Mouse (Mus musculus) skeletal muscle tissue, adult 2 months (tissue): ENCODE results near the gene Fcho2.
"Not testable (repeated sequence)": the region's sequence is repeated elsewhere in the genome, so short reads cannot be mapped to it uniquely, and the experiment has no call there.

ENCODE experiments used
- DNase-seq: peaks from one replicate; pipeline ENCODE4 v3.0.0-alpha.2; 2012; ENCODE audit warnings: low read depth, low spot score

Gene Fcho2

DNA sequence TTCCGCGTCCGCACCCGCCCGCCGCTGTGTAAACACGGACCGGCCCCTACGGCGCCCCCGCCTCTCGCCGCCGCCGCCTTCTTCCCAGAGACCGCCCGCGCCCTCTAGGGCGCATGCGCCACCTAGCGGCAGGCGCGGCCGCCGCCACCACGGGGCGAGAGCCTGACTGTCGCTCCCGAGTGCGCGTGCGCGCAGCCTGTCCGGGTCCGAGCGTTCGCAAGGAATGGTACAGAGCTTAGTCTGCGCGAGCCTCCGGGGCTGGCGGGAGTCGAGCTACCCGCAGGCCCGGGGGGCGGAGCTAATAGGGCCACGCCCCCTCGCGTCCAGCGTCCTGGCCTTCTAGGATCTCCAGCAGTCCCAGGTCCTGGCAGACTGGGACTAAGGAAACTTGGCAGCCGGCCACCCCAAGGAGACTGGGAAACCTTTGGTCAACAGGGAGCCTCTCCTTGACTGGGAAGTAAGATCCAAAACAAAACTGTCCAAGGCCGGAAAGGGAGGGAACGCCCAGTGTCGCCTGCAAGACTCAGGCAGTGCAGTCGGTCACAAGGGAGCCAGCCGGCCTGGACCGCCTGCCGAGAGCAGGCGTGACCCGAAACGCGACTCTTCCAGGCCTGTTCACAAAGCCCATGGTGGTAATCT is at the start of gene Fcho2:
Gene Fcho2 (minus strand): TSS at position 303 of the 639 bp plus-strand sequence.
- DNase-seq: peak; percentile 99

DNA sequence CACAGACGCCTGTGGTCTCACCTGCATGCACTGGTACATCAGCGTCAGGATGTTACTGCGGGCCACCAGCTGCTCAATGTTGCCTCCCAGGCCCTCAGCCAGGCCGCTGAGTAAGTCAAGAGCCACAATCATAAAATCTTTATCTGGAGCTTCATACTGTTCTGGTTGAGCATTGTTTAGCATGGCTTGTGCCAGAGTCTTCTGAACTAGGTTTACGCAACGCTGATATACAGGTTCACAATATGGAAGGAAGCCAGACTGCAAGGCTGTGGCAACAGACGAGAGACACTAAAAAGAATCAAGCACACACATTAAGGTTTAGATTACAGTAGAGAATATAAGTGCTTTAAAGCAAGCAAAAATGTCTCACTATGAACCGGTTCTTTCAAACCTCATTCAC is 40.0 kb upstream of the Fcho2 start:
- no peak for DNase-seq

DNA sequence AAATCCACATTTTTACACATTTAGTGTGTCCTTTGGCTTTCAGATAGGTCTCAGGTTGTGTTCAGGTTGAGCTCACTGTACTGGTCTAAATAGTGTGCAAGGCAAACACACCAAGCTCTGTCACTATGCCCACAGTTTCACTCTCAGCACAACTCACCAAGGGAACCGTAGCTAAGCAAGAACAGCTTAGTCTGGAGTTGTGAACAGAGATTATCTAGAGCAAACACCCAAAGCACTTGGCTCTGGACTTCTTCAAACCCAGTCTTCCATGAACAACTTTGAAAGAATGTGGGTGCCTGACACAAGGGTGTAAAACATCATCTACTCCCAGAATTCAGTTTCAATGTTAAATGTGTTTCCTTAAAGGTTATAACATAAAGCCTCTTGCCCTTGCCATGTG is 30.5 kb upstream of the Fcho2 start:
- no peak for DNase-seq

DNA sequence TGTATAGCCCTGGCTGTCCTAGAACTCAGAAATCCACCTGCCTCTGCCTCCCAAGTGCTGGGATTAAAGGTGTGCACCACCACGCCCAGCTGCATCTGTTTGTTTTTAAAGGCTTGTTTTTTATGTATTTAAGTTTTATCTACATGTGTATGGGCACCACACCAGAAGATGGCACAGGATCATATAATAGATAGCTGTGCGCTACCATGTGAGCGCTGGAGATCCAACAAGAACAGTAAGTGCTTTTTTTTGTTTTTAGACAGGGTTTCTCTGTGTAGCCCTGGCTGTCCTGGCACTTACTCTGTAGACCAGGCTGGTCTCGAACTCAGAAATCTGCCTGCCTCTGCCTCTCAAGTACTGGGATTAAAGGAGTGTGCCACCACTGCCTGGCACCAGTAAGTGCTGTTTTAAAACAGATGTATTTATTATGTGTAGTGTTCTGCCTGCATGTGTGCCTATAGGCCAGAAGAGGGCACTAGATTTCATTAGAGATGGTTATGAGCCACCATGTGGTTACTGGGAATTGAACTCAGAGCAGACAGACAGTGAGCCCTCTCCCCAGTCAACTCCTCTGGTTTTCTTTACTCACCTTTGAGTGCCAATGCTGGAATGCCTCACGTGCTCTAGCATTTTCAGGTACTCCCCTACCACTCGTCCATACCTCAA is 21.3 kb upstream of the Fcho2 start:
- DNase-seq: no peak

DNA sequence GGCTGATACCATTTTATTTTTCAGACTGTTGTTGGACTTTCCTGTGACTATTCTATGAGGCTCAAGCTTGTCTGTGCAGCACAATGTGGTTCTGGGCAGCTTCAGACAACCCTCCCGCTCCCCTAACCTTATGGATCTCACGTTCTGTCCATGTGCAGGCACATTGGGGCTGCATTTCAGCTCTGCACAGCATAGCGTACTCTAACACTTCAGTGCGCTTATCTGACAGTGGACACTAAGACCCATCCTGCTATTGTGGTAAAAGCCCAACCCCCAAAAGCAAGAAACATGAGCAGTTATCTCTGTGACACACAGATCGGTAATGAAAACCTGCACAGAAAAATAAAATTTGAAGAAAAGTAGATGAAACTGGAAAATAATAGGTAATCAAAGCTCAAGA is 20.5 kb upstream of the Fcho2 start:
- DNase-seq: no peak

DNA sequence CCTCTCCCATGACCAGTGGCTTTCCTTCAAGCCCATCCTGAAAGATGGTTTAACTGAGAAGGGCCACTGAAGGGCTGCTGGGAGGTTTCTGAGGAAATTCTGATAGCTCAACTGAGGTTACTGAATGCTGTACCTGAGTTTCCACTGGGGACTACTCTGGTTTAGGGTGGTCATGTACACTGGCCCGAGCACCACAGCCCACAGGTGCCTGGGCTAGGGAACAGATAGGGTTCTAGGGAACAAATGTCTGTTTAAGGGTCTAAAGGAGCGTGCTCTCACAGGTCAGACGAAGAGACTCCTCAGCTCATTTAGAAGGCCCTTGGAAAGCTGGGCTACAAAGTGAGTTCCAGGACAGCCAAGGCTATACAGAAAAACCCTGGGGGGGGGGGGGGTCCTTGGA is 19.5 kb upstream of the Fcho2 start:
- no peak for DNase-seq

DNA sequence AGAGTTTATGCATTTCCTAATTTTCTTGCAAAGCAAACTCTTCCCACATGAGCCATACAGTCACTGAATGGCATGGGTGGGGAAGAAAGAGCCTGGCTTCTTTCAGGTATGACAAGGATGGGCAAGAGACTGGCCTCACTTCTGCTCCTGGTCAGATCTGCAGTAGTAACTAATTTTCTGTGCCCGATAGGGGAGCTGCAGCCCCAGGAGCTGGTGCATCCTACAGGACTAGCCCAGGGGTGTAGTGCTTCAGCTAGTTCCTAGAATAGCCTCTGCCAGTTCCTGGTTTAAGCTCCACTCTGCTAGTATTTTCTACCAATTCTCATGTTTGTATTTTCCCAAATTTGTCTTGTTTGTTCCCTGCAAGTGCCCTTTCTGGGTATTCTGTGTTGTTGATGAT is 18.9 kb upstream of the Fcho2 start:
- no peak for DNase-seq

DNA sequence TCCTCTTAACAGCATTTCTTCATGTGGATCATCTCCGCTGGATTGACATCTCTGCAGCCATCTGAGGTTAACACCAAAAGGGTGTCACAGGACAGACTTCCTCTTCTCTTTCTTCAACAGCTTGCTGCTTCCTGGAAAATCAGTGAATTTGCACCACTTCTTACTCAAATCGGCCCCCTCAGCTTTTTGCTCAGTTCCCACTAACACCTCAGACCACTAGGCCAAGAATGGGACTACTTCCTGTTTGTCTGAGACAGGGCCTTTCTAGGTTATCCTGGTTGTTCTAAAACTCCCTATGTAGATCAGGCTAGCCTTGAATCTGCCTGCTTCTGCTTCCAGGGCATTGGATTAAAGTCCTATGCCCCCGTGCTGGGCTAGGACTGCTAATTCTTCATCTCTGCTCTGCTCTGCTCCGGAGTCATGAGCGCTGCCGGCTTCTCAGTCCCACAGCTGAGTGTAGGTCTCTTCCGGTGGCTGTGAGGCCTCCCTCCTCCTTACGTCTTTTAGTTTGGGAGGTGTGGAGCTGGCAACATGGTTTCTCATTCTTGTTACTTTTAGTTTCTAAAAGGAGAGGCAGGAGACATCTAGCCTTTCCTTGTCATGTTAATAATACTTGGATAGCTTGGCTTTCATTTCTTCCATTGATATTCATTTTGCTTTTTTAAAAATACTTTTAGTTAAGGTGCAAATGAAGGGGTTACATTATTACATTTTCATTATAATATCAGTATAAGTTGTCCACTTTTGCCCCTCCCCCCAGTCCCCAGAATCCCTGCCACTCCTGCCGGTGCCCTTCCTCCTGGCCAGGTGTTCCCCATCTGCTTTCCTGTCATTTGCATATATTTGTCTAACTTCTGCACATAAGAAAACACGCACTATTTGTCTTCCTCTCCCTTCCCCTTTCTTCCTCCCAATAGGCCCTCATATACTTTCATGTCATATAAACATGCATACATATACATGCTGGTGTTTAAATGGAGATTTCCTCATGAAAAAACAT is 17.5 kb upstream of the Fcho2 start:
- DNase-seq: peak; percentile 20

DNA sequence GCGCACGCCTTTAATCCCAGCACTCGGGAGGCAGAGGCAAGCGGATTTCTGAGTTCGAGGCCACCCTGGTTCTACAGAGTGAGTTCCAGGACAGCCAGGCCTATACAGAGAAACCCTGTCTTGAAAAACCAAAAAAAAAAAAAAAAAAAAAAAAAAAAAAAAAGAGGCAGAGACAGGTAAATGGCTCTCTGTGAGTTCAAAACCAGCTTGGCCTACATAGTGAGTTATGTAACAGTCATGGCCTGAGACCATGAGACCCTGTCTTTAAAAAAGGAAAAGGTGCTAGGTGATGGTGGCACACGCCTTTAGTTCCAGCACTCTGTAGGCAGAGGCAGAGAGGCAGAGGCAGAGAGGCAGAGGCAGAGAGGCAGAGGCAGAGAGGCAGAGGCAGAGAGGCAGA is 13.8 kb upstream of the Fcho2 start:
- DNase-seq: not testable (repeated sequence)

DNA sequence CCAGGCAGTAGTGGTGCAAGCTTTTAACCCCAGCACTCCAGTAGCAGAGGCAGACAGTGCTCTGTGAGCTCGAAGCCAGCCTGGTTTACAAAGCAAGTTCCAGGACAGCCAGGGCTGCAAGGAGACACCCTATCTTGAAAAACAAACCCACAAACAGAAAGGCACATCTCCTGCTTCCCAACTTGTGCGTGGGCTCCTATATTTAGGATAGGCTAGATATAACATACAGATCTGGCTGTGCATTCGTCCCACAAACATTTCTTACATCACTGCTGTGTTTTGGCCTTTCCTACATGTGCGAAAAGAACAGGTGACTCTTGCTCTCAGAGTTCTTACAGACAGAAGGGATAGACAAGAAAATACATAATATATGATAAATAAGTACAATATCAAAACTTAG is 10.3 kb upstream of the Fcho2 start:
- DNase-seq: no peak

DNA sequence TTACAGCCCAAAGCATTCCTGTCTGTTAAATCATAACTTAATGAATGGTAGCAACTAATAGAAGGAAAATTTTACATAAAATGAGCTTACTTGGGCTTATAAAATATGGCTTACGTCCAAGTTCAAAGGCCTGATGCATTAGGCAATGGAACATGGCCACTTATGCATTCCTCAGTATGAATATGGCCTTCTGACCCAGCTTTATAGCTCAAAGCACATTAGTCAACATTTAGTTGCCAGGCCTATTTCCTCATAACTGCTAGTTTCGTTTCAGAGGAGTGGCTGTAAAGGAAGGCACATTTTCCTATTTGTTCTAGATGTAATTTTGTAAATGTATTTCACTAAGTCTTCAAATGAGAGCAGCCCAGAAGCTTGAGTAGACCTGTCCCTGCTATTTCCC is 3.8 kb upstream of the Fcho2 start:
- DNase-seq: no peak

DNA sequence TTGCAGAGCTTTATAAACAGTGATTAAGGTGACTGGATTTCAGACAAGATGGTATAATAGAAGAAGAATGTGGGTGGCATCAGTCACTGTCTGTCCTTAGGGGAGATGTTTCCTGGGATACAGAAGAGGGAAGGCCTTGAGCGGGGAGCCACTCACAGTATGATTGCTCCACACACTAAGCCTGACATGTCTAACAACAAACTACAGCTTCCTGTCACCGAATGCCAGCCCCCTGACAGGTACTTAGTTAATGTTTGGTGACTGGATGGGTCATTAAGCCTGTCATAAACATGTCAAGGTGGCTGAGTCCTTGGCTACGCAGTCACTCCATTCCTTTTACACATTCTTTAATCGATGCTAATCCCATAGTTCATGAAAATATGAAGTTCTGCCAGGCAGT is 3.0 kb upstream of the Fcho2 start:
- DNase-seq: no peak

DNA sequence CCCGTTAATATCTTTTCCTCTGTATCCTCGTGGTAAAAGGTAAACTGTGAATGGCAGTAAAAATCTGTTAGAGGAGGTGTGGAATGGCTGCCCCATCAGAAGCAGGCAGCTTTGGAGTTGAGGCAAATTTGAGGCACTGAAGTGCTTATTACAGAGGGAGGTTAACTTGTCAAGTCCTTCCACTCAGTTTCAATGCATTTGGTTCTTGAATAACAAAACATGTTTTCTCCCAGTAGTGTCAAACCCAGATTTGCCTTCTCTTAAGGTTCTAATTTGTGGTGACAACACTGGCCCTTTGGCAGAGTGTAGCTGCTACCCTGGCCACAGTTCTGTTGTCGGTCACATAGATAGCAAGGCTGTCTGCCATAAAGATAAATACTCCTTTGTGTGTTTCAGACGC is 2.5 kb upstream of the Fcho2 start:
- DNase-seq: no peak

DNA sequence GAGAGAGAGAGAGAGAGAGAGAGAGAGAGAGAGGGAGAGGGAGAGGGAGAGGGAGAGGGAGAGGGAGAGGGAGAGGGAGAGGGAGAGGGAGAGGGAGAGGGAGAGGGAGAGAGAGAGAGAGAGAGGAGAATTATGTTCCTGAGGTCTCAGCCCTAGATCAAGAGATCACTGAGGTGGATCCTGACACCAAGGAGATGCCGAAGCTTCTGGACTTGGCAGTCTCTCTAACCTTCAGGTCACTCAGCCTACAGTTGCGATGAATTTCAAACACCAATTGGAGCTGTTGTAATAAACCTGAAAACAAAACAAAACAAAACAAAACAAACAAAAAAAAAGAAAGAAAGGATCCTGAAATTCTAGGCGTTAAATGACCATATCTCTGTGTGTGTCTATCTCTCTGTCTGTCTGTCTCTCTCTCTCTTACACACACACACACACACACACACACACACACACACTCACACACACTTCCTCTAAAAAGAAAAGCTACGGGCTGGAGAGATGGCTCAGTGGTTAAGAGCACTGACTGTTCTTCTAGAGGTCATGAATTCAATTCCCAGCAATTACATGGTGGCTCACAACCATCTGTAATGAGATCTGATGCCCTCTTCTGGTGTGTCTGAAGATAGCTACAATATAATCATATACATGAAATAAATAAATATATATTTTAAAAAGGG is 1.9 kb upstream of the Fcho2 start:
- DNase-seq: not testable (repeated sequence)

DNA sequence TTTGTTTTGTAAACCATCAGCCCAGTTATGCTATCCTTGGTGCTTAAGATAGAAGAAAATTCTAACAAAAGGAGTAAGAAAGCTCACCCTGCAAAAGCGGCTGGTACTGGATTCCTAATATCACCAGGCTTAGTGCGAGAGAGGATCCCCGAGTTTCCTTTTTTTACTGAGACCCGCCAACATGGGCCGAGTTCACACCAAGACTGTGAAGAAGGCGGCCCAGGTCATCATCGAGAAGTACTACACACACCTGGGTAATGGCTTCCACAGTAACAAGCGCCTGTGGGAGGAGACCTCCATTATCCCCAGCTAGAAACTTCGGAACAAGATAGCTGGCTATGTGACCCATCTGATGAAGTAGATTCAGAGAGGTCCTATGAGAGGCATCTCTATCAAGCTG is 1.3 kb upstream of the Fcho2 start:
- no peak for DNase-seq

DNA sequence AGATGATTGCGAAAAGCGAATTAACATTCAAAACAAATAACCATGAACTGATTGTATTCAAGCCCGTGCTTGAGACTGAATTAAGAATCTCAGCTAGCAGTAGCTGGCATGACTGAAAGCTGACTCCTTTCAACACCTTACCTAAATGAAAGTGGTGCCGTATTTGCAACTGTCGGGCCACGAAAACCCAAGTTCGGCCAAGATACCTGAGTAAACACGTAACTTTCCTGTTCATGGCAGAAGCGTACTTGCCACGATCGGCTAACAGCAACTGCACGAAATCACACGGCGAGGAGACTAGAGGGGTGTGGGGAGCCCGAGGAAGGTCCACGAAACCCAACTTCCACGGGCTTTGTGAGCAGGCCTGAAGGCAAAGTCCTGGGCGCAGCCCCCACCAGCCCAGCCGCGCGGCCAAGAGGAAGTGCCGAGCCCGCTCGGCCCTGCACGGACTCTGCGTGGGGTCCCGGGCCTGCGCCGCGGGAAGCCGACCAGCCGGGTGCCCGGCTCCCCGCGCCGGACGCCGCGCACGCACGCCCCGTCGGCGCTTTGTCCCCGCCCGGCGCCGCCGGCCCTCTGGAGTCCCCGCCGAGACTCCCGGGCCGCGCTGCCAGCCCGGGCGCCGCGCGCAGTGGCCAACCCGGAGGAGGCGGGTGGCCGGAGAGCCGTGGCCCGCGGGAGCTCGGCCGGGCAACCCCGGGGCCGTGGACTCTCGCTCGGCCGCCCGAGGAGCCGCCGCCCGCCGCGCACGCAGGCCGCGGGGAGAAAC is 791 bp downstream of the Fcho2 start:
- DNase-seq: peak; percentile 30

DNA sequence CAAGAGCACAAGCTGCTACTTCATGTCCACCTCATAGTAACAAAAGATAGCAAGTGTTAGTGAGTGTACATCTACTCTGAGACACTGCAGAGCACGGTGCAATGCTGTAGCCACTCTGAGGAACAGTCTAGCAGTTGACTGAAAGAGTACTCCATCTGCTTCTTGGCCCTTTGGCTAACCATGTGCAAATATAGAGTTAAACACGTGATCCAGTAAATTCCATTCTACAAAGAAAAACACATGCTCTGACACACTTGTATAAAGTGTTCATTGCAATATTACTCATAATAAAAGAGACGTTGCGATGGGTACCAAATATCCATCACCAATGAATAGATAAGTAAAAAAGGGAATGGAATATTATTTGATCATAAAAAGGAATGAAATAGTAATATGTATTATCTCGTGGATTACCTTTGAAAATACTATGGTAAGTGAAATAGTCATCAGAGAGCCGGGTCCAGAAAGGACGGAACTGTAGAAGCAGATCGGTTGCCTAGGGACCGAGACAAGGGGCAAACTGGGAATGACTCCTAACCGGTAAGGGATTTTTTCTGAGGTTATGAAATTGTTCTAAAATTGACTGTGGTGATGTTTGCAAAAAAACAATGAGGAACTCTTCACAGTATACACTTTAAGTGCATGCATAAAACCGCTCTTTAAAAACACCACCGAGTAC is 1.5 kb downstream of the Fcho2 start:
- no peak for DNase-seq

DNA sequence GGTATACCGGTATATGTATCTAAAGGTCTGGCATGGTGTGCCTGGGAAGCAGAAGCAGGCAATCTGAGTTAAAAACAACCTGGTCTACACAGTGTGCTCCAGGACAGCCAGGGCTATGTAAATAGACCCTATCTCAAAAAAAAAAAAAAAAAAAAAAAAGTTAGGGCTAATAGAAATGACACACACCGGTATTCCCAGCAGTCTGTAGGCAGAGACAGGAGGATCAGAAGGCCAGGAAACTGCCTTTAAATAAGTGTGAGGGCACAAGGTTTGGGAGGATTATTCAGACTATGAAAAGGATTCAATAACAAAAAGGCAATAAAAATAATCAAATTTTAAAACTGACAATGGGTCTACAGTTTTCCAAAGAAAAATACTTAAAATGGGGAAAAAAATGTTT is 2.1 kb downstream of the Fcho2 start:
- no peak for DNase-seq

DNA sequence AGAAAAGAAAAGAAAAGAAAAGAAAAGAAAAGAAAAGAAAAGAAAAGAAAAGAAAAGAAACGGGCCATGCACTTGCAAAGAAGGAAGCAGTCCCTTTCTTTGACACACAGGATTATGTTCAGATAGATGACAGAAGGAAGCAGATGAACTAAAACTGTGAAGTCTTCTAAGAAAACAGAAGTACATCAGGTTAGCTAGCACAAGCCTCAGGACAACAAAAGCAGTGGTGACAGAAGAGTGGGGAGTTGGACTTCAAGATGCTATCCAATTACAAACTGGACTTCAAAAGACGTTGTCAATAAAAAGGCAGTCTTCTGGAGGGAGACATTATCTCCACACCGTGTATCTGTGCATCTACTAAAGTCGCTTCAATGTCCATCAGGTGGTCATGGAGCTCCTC is 3.0 kb downstream of the Fcho2 start:
- no peak for DNase-seq

DNA sequence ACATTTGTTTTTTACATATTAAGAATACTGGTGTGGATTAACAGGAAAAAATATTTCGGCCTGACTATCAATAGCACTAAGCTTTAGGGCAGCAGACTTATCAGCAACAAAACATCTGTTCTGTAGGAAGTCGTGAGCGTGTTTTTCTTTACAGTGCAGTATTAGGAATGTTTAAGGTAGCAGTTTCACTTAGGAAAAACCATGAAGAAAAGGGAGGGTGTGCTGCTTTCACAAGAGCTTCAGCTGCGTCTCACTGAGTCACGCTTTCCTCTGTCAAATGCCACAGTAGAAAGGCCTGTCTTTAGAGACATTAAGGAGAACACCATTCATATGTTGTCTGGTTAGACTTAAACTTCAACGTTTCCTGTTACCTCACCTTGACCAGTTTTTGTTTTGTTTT is 5.1 kb downstream of the Fcho2 start:
- DNase-seq: peak; percentile 37

DNA sequence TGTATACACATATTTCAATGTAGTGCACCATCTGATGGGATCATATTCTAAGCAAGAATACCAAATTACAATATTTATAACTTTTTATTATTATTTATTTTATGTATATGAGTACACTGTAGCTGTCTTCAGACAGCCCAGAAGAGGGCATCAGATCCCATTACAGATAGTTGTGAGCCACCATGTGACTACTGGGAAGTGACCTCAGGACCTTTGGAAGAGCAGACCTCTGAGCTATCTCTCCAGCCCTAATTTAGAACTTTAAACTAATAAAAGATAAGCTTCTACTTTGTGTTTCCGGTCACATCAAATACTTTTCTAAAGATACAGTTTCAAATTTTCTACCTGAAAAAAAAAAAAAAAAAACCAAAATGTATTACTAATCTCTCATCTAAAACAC is 6.2 kb downstream of the Fcho2 start:
- no peak for DNase-seq
